Mouse (Mus musculus) embryo, embryonic 11.5 days (tissue): Measurements from ENCODE around the gene Clic1.

ENCODE experiments used
- DNase-seq: peaks from one replicate; pipeline ENCODE4 v3.0.0-alpha.2; 2012; ENCODE audit warnings: low read depth, low spot score

Gene Clic1

GRCm38 (mm10) chr17:35045807-35046680 is 3.7 kb upstream of the Clic1 start:
- no peak for DNase-seq

- DNase-seq = peak; percentile 99
These were observed 2.9 kb upstream of the Clic1 start, which contains the start of gene Msh5 for GRCm38 (mm10) chr17:35046681-35047455. Gene Msh5, minus strand, starts transcription at chr17:35046745.

GRCm38 (mm10) chr17:35047688-35048087 is 2.1 kb upstream of the Clic1 start:
- DNase-seq = no peak

- DNase-seq = no peak
These were observed 1.4 kb upstream of the Clic1 start for GRCm38 (mm10) chr17:35048149-35048931.

- DNase-seq = no peak
These were observed 780 bp upstream of the Clic1 start for GRCm38 (mm10) chr17:35048932-35049440.

GRCm38 (mm10) chr17:35050126-35050750 is 472 bp downstream of the Clic1 start:
- DNase-seq = no peak

GRCm38 (mm10) chr17:35051156-35052086 is 1.7 kb downstream of the Clic1 start:
- peak; percentile 59 for DNase-seq

GRCm38 (mm10) chr17:35052271-35052798 is 2.6 kb downstream of the Clic1 start:
- DNase-seq = no peak

GRCm38 (mm10) chr17:35055691-35056495 is 6.1 kb downstream of the Clic1 start:
- no peak for DNase-seq

GRCm38 (mm10) chr17:35057090-35057489 is 7.3 kb downstream of the Clic1 start:
- no peak for DNase-seq

- DNase-seq = no peak
These were observed 8.6 kb downstream of the Clic1 start for GRCm38 (mm10) chr17:35058316-35058715.

- peak; percentile 87 for DNase-seq
These were observed 9.4 kb downstream of the Clic1 start, which contains the start of gene Ddah2 for GRCm38 (mm10) chr17:35058911-35059892. Gene Ddah2, plus strand, starts transcription at chr17:35059035.

GRCm38 (mm10) chr17:35060071-35060470 is 10.3 kb downstream of the Clic1 start:
- no peak for DNase-seq

- DNase-seq = no peak
These were observed 11.1 kb downstream of the Clic1 start for GRCm38 (mm10) chr17:35060737-35061297.

- DNase-seq = no peak
These were observed 11.5 kb downstream of the Clic1 start for GRCm38 (mm10) chr17:35061299-35061698.

GRCm38 (mm10) chr17:35063466-35063865 is 13.7 kb downstream of the Clic1 start:
- DNase-seq = no peak

- no peak for DNase-seq
These were observed 14.7 kb downstream of the Clic1 start for GRCm38 (mm10) chr17:35064378-35064877.
